Mouse (Mus musculus) heart, embryonic 15.5 days (tissue): ENCODE measurements around the gene Hist3h2a. TPM values are rescaled to one million over a fixed set of nuclear protein-coding genes. Genes with fewer than 3 reads are reported as not detected.

Experiments
- ATAC-seq: fragments of 200-750 bp; cut with Nextera tagmentation; replicated peaks from 2 replicates; pipeline ENCODE4 v1.8.0; 2017; ENCODE audit warnings: low read depth, moderate TSS enrichment; ENCODE audit not compliant: insufficient number of reproducible peaks, insufficient read depth, low FRiP score
- H3K27ac ChIP-seq: fragments of 300-500 bp; sonication (generic); 2 replicates; pipeline ENCODE4 v1.5.1; 2015; ENCODE audit warnings: mild to moderate bottlenecking, inconsistent platforms
- H3K27me3 ChIP-seq: fragments of 300-500 bp; sonication (generic); 2 replicates; pipeline ENCODE4 v1.6.1; 2015; ENCODE audit warnings: inconsistent platforms
- H3K36me3 ChIP-seq: fragments of 300-500 bp; sonication (generic); 2 replicates; pipeline ENCODE4 v1.6.1; 2015; ENCODE audit warnings: mild to moderate bottlenecking, inconsistent platforms
- H3K4me1 ChIP-seq: fragments of 300-500 bp; sonication (generic); replicated peaks from 2 replicates; pipeline ENCODE4 v1.6.1; 2015; ENCODE audit warnings: inconsistent platforms
- H3K4me2 ChIP-seq: fragments of 300-500 bp; sonication (generic); 2 replicates; pipeline ENCODE4 v1.6.1; 2015; ENCODE audit warnings: inconsistent platforms, mild to moderate bottlenecking, moderate library complexity
- H3K4me3 ChIP-seq: fragments of 300-500 bp; sonication (generic); 2 replicates; pipeline ENCODE4 v1.5.1; 2015; ENCODE audit warnings: mild to moderate bottlenecking, inconsistent platforms
- H3K9ac ChIP-seq: fragments of 300-500 bp; sonication (generic); 2 replicates; pipeline ENCODE4 v1.6.1; 2015; ENCODE audit warnings: mild to moderate bottlenecking, inconsistent platforms
- H3K9me3 ChIP-seq: fragments of 300-500 bp; sonication (generic); replicated peaks from 2 replicates; pipeline ENCODE4 v1.6.1; 2016; ENCODE audit warnings: inconsistent platforms
- WGBS: fragments of 180-500 bp; shearing (Covaris S2); methylation state at CpG from one replicate; pipeline ENCODE4 v1.1.7; 2015; ENCODE audit warnings: mixed read lengths; 5-methylcytosine and 5-hydroxymethylcytosine counted together
- polyA plus RNA-seq: library from polyadenylated mRNA; unstranded; fragments of >200 nt; fragmentation: Nextera tagmentation; extraction: Ambion mirVana; gene quantifications from 2 replicates; pipeline ENCODE4 v1.2.1, GENCODE M21; 2015

Gene Hist3h2a
- polyA plus RNA-seq, 1 experiment from 2014 or later: 34.7 TPM

- H3K4me1 ChIP-seq: peaks cover 41% of the 10 kb centered on the region
- ATAC-seq: no peak
- H3K27ac ChIP-seq: peak overlapping the region; percentile 64; the same call in 1 of the 2 replicates
- peak overlapping the region; percentile 66 for H3K4me3 ChIP-seq
- H3K36me3 ChIP-seq: 0 out of 2 replicates have a peak, but pooled peaks cover 4% of the 10 kb centered on the region
- no peaks in the 10 kb centered on the region for H3K9me3 ChIP-seq
- 31% methylated on average over 15 of the region's 15 CpGs for WGBS
- peaks cover 24% of the 10 kb centered on the region for H3K27me3 ChIP-seq
- H3K4me2 ChIP-seq: peak overlapping the region; percentile 95
- H3K9ac ChIP-seq: peak overlapping the region; percentile 58
Measured at GRCm38 (mm10) chr11:58959186-58959825, 4.8 kb downstream of the Hist3h2a start.

- Histone ChIP-seq H3K4me3 (peak overlapping the region; percentile 66), H3K9ac (peak overlapping the region; percentile 58), H3K4me2 (peak overlapping the region; percentile 95), H3K9me3 (no peaks in the 10 kb centered on the region), H3K4me1 (peaks cover 46% of the 10 kb centered on the region), H3K27me3 (peaks cover 24% of the 10 kb centered on the region), H3K27ac (peak overlapping the region; percentile 64), H3K36me3 (0 out of 2 replicates have a peak, but pooled peaks cover 4% of the 10 kb centered on the region)
- ATAC-seq: peak; percentile 71
- 3% methylated on average over 40 of the region's 40 CpGs for WGBS
Measured at GRCm38 (mm10) chr11:58959921-58960465, 5.5 kb downstream of the Hist3h2a start.

- Histone ChIP-seq H3K27ac (no peak overlapping the region), H3K36me3 (0 out of 2 replicates have a peak, but pooled peaks cover 4% of the 10 kb centered on the region), H3K4me3 (0 out of 2 replicates have a peak overlapping the region, but pooled peaks have one; percentile 8), H3K9me3 (no peaks in the 10 kb centered on the region), H3K9ac (no peak overlapping the region), H3K4me2 (peak overlapping the region; percentile 28), H3K27me3 (peaks cover 24% of the 10 kb centered on the region), H3K4me1 (peaks cover 46% of the 10 kb centered on the region)
- no peak for ATAC-seq
- WGBS: 48% methylated on average over 50 of the region's 50 CpGs
Measured at GRCm38 (mm10) chr11:58961364-58962177, 7.1 kb downstream of the Hist3h2a start.

GRCm38 (mm10) chr11:58963543-58963942 is 9.1 kb downstream of the Hist3h2a start:
- H3K4me3 ChIP-seq: no peak overlapping the region
- peaks cover 32% of the 10 kb centered on the region for H3K4me1 ChIP-seq
- H3K27me3 ChIP-seq: peaks cover 24% of the 10 kb centered on the region
- no peak overlapping the region for H3K4me2 ChIP-seq
- WGBS: 31% methylated on average over 17 of the region's 17 CpGs
- H3K27ac ChIP-seq: no peak overlapping the region
- ATAC-seq: no peak
- no peaks in the 10 kb centered on the region for H3K9me3 ChIP-seq
- H3K36me3 ChIP-seq: no peaks in the 10 kb centered on the region
- no peak overlapping the region for H3K9ac ChIP-seq

GRCm38 (mm10) chr11:58964216-58964615 is 9.7 kb downstream of the Hist3h2a start:
- WGBS: 85% methylated on average over 7 of the region's 7 CpGs
- Histone ChIP-seq H3K36me3 (no peaks in the 10 kb centered on the region), H3K9me3 (no peaks in the 10 kb centered on the region), H3K4me3 (no peak overlapping the region), H3K27me3 (peaks cover 24% of the 10 kb centered on the region), H3K27ac (no peak overlapping the region), H3K9ac (no peak overlapping the region), H3K4me2 (no peak overlapping the region), H3K4me1 (peaks cover 29% of the 10 kb centered on the region)
- no peak for ATAC-seq

- H3K36me3 ChIP-seq: no peaks in the 10 kb centered on the region
- no peak overlapping the region for H3K27ac ChIP-seq
- no peaks in the 10 kb centered on the region for H3K9me3 ChIP-seq
- no peak overlapping the region for H3K9ac ChIP-seq
- no peak for ATAC-seq
- 29% methylated on average over 12 of the region's 12 CpGs for WGBS
- no peak overlapping the region for H3K4me3 ChIP-seq
- peaks cover 22% of the 10 kb centered on the region for H3K4me1 ChIP-seq
- H3K27me3 ChIP-seq: peaks cover 24% of the 10 kb centered on the region
- no peak overlapping the region for H3K4me2 ChIP-seq
Measured at GRCm38 (mm10) chr11:58965001-58965760, 10.7 kb downstream of the Hist3h2a start.

GRCm38 (mm10) chr11:58967346-58967745 is 12.9 kb downstream of the Hist3h2a start:
- Histone ChIP-seq H3K9me3 (no peaks in the 10 kb centered on the region), H3K4me3 (no peak overlapping the region), H3K27ac (no peak overlapping the region), H3K9ac (no peak overlapping the region), H3K4me2 (no peak overlapping the region), H3K4me1 (peaks cover 31% of the 10 kb centered on the region), H3K27me3 (peaks cover 14% of the 10 kb centered on the region), H3K36me3 (no peaks in the 10 kb centered on the region)
- ATAC-seq: no peak
- WGBS: 92% methylated on average over 1 of the region's 1 CpGs

- H3K9ac ChIP-seq: no peak overlapping the region
- H3K4me3 ChIP-seq: no peak overlapping the region
- H3K4me1 ChIP-seq: peaks cover 30% of the 10 kb centered on the region
- no peak overlapping the region for H3K27ac ChIP-seq
- no peaks in the 10 kb centered on the region for H3K9me3 ChIP-seq
- ATAC-seq: no peak
- H3K4me2 ChIP-seq: no peak overlapping the region
- 76% methylated on average over 7 of the region's 7 CpGs for WGBS
- H3K27me3 ChIP-seq: peaks cover 3% of the 10 kb centered on the region; the same call in 1 of the 2 replicates
- H3K36me3 ChIP-seq: no peaks in the 10 kb centered on the region
Measured at GRCm38 (mm10) chr11:58968551-58968950, 14.1 kb downstream of the Hist3h2a start.

- H3K9ac ChIP-seq: no peak overlapping the region
- ATAC-seq: no peak
- H3K4me3 ChIP-seq: no peak overlapping the region
- 57% methylated on average over 8 of the region's 8 CpGs for WGBS
- no peak overlapping the region for H3K4me2 ChIP-seq
- no peak overlapping the region for H3K27ac ChIP-seq
- H3K36me3 ChIP-seq: no peaks in the 10 kb centered on the region
- no peaks in the 10 kb centered on the region for H3K9me3 ChIP-seq
- H3K4me1 ChIP-seq: peaks cover 28% of the 10 kb centered on the region
- no peaks in the 10 kb centered on the region for H3K27me3 ChIP-seq
Measured at GRCm38 (mm10) chr11:58969027-58969426, 14.5 kb downstream of the Hist3h2a start.

GRCm38 (mm10) chr11:58969659-58970058 is 15.2 kb downstream of the Hist3h2a start:
- Histone ChIP-seq H3K9me3 (no peaks in the 10 kb centered on the region), H3K4me3 (no peak overlapping the region), H3K4me1 (peaks cover 26% of the 10 kb centered on the region), H3K9ac (no peak overlapping the region), H3K27me3 (no peaks in the 10 kb centered on the region), H3K36me3 (no peaks in the 10 kb centered on the region), H3K4me2 (no peak overlapping the region), H3K27ac (no peak overlapping the region)
- WGBS: 65% methylated on average over 6 of the region's 6 CpGs
- ATAC-seq: no peak
